Mouse (Mus musculus): ENCODE results near the gene Patz1.

Patz1 gene

DNA sequence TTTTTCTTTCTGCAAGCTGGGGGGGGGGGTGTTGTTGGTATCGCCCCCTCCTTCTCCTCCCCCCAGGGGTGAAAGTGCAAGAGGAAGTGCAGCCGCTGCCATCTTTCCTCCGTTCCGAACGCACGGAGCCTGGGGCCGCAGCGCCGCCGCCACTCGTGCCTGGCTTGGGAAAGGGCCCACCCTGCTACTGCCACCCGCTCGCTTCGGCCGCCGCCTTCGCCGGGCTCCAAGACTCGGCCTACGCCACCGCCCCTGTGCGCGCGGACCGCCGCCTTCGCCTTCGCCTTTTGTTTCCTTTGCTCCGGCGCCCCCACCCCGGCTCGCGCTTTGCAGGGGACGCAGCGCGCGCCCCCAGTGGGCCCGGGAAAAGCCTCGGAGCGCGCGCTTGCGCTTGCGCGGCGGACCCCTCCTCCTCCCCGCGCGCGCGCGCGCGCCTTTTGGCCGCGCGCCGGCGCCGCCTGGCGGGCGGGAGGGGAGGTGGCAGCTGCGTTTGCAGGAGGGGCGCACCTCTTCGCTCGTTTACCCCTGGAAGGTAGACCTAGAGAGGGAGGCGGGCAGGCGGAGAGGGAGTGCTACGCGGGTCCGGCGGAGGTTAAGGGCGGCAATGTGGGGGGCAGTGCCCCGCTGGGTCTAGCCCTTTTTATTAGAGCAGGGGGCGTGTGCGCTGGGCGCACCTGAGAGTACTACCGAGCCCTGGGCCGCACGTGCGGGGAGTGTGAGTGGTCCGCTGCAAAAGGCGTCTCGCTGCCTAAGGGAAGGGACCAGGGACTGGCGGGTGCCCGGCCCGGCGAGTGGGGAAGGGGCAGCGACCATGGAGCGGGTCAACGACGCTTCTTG lies 1.3 kb downstream of the Patz1 start:
- Histone ChIP-seq H3K36me3 (ENCODE audit: insufficient read depth, low read length) (peaks cover 36% of the 10 kb centered on the region), H3K4me3 (replicated peaks; ENCODE audit: low read length) (peak overlapping the region; percentile 94), H3K4me1 (replicated peaks; ENCODE audit: low read depth, low read length) (peaks cover 39% of the 10 kb centered on the region), H3K27me3 (ENCODE audit: insufficient read depth, low read length) (no peaks in the 10 kb centered on the region), H3K9me3 (ENCODE audit: low read length) (no peaks in the 10 kb centered on the region)
- TF ChIP-seq POU5F1 (IDR thresholded peaks at IDR 0.05; ENCODE audit: borderline replicate concordance, low read length) = no peak
- TF ChIP-seq CTCF (conservative IDR thresholded peaks at IDR 0.05; ENCODE audit: low read length) = no peak; the same call in 1 of the 2 replicates
- no peak for TF ChIP-seq NANOG (IDR thresholded peaks at IDR 0.05; ENCODE audit: borderline replicate concordance, low read length)

- H3K4me3 ChIP-seq (replicated peaks; ENCODE audit: low read length) = peak overlapping the region; percentile 94
- H3K36me3 ChIP-seq (ENCODE audit: insufficient read depth, low read length) = peaks cover 44% of the 10 kb centered on the region
- H3K9me3 ChIP-seq (ENCODE audit: low read length) = no peaks in the 10 kb centered on the region
Observed at GRCm38 (mm10) chr11:3290640-3291310, 2.1 kb downstream of the Patz1 start.

DNA sequence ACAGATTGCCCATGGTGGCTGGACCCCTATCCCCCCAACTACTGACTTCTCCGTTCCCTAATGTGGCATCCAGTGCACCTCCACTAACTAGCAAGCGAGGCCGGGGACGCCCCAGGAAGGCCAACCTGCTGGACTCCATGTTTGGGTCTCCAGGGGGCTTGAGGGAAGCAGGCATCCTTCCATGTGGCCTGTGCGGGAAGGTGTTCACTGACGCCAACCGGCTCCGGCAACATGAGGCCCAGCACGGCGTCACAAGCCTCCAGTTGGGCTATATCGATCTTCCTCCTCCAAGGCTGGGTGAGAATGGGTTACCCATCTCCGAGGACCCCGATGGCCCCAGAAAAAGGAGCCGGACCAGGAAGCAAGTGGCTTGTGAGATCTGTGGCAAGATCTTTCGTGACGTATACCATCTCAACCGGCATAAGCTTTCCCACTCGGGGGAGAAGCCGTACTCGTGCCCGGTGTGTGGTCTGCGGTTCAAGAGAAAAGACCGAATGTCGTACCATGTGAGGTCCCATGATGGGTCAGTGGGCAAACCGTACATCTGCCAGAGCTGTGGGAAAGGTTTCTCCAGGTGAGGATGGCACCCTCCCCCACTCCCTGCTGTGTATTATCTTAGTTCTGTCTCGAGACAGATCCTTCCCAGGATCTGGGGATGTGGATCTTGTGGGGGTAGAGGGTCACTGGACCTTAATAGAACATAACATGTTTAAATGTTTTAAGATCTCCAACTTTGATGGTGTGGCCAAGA lies 2.8 kb downstream of the Patz1 start:
- Histone ChIP-seq H3K4me1 (replicated peaks; ENCODE audit: low read depth, low read length) (peaks cover 54% of the 10 kb centered on the region), H3K27me3 (ENCODE audit: insufficient read depth, low read length) (no peaks in the 10 kb centered on the region), H3K9me3 (ENCODE audit: low read length) (no peaks in the 10 kb centered on the region), H3K36me3 (ENCODE audit: insufficient read depth, low read length) (peaks cover 51% of the 10 kb centered on the region), H3K4me3 (replicated peaks; ENCODE audit: low read length) (peak overlapping the region; percentile 94)
- TF ChIP-seq POU5F1 (IDR thresholded peaks at IDR 0.05; ENCODE audit: borderline replicate concordance, low read length) (no peak), NANOG (IDR thresholded peaks at IDR 0.05; ENCODE audit: borderline replicate concordance, low read length) (no peak), CTCF (conservative IDR thresholded peaks at IDR 0.05; ENCODE audit: low read length) (no peak)

More at GRCm38 (mm10) chr11:3290640-3291310, 2.1 kb downstream of the Patz1 start:
- TF ChIP-seq CTCF (conservative IDR thresholded peaks at IDR 0.05; ENCODE audit: low read length) = no peak
- no peak for TF ChIP-seq POU5F1 (IDR thresholded peaks at IDR 0.05; ENCODE audit: borderline replicate concordance, low read length)
- TF ChIP-seq NANOG (IDR thresholded peaks at IDR 0.05; ENCODE audit: borderline replicate concordance, low read length) = no peak
- Histone ChIP-seq H3K27me3 (ENCODE audit: insufficient read depth, low read length) (no peaks in the 10 kb centered on the region), H3K4me1 (replicated peaks; ENCODE audit: low read depth, low read length) (peaks cover 47% of the 10 kb centered on the region)

DNA sequence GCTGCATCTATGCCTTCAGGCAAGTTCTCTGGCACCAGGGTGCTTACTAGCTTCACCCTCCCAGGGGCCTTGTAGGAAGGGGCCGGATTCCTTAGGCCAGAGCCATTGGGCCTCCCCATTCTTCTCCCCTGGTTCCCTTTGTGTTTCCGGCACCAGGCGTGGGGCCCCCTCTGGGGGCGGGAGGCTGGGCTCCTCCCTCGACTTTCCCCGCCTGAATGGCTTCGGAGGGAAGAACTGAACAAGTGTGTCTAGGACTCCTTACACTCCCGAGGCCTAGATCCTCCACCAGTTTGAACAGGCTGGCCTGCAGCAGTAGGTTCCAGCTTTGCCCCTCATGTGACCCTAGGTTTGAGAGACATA lies 3.4 kb downstream of the Patz1 start:
- H3K4me1 ChIP-seq (replicated peaks; ENCODE audit: low read depth, low read length) = peaks cover 55% of the 10 kb centered on the region
- peaks cover 57% of the 10 kb centered on the region for H3K36me3 ChIP-seq (ENCODE audit: insufficient read depth, low read length)
- no peak for TF ChIP-seq CTCF (conservative IDR thresholded peaks at IDR 0.05; ENCODE audit: low read length)
- no peak for TF ChIP-seq NANOG (IDR thresholded peaks at IDR 0.05; ENCODE audit: borderline replicate concordance, low read length)
- no peak for TF ChIP-seq POU5F1 (IDR thresholded peaks at IDR 0.05; ENCODE audit: borderline replicate concordance, low read length)
- no peaks in the 10 kb centered on the region for H3K27me3 ChIP-seq (ENCODE audit: insufficient read depth, low read length)
- H3K9me3 ChIP-seq (ENCODE audit: low read length) = no peaks in the 10 kb centered on the region
- H3K4me3 ChIP-seq (replicated peaks; ENCODE audit: low read length) = peak overlapping the region; percentile 94

- Histone ChIP-seq H3K4me3 (replicated peaks; ENCODE audit: low read length) (peak overlapping the region; percentile 94), H3K36me3 (ENCODE audit: insufficient read depth, low read length) (peaks cover 64% of the 10 kb centered on the region), H3K4me1 (replicated peaks; ENCODE audit: low read depth, low read length) (peaks cover 55% of the 10 kb centered on the region), H3K27me3 (ENCODE audit: insufficient read depth, low read length) (no peaks in the 10 kb centered on the region), H3K9me3 (ENCODE audit: low read length) (no peaks in the 10 kb centered on the region)
- TF ChIP-seq NANOG (IDR thresholded peaks at IDR 0.05; ENCODE audit: borderline replicate concordance, low read length) = no peak
- no peak for TF ChIP-seq CTCF (conservative IDR thresholded peaks at IDR 0.05; ENCODE audit: low read length)
- TF ChIP-seq POU5F1 (IDR thresholded peaks at IDR 0.05; ENCODE audit: borderline replicate concordance, low read length) = no peak
Observed at GRCm38 (mm10) chr11:3292711-3293249, 4.1 kb downstream of the Patz1 start.

- H3K36me3 ChIP-seq (ENCODE audit: insufficient read depth, low read length) = peaks cover 70% of the 10 kb centered on the region
- no peaks in the 10 kb centered on the region for H3K9me3 ChIP-seq (ENCODE audit: low read length)
- H3K27me3 ChIP-seq (ENCODE audit: insufficient read depth, low read length) = no peaks in the 10 kb centered on the region
- H3K4me3 ChIP-seq (replicated peaks; ENCODE audit: low read length) = peak overlapping the region; percentile 94
- peaks cover 55% of the 10 kb centered on the region for H3K4me1 ChIP-seq (replicated peaks; ENCODE audit: low read depth, low read length)
- no peak for TF ChIP-seq POU5F1 (IDR thresholded peaks at IDR 0.05; ENCODE audit: borderline replicate concordance, low read length)
- TF ChIP-seq NANOG (IDR thresholded peaks at IDR 0.05; ENCODE audit: borderline replicate concordance, low read length) = no peak
- TF ChIP-seq CTCF (conservative IDR thresholded peaks at IDR 0.05; ENCODE audit: low read length) = no peak
Observed at GRCm38 (mm10) chr11:3293361-3293760, 4.7 kb downstream of the Patz1 start.

DNA sequence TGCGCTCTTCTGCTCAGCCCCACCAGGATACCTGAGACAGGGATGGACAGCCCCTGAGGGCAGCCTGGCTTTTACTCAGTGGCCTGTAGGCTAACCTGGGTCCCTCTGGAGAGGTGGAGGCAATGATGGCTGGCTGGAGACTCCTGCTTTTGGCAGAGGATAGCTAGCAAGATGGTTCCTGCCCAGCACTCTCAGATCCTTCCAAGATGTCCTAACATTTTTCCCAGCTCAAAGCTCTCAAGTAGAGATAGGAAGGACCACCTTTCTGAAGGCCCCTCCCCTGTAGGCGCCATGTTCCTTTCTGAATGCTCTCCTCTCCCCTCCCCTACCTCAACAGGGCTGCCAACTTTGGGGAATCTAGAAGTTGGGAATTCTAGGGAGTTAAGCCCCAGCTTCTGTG lies 6.0 kb downstream of the Patz1 start:
- Histone ChIP-seq H3K36me3 (ENCODE audit: insufficient read depth, low read length) (peaks cover 83% of the 10 kb centered on the region), H3K4me1 (replicated peaks; ENCODE audit: low read depth, low read length) (peaks cover 67% of the 10 kb centered on the region), H3K27me3 (ENCODE audit: insufficient read depth, low read length) (no peaks in the 10 kb centered on the region), H3K9me3 (ENCODE audit: low read length) (no peaks in the 10 kb centered on the region), H3K4me3 (replicated peaks; ENCODE audit: low read length) (peak overlapping the region; percentile 94)
- TF ChIP-seq POU5F1 (IDR thresholded peaks at IDR 0.05; ENCODE audit: borderline replicate concordance, low read length) = no peak
- no peak for TF ChIP-seq NANOG (IDR thresholded peaks at IDR 0.05; ENCODE audit: borderline replicate concordance, low read length)
- TF ChIP-seq CTCF (conservative IDR thresholded peaks at IDR 0.05; ENCODE audit: low read length) = no peak

GRCm38 (mm10) chr11:3296056-3296455 lies 7.4 kb downstream of the Patz1 start:
- no peak for TF ChIP-seq CTCF (conservative IDR thresholded peaks at IDR 0.05; ENCODE audit: low read length)
- no peak for TF ChIP-seq NANOG (IDR thresholded peaks at IDR 0.05; ENCODE audit: borderline replicate concordance, low read length)
- TF ChIP-seq POU5F1 (IDR thresholded peaks at IDR 0.05; ENCODE audit: borderline replicate concordance, low read length) = no peak
- Histone ChIP-seq H3K27me3 (ENCODE audit: insufficient read depth, low read length) (no peaks in the 10 kb centered on the region), H3K9me3 (ENCODE audit: low read length) (no peaks in the 10 kb centered on the region), H3K4me3 (replicated peaks; ENCODE audit: low read length) (peak overlapping the region; percentile 94), H3K4me1 (replicated peaks; ENCODE audit: low read depth, low read length) (peaks cover 81% of the 10 kb centered on the region), H3K36me3 (ENCODE audit: insufficient read depth, low read length) (peaks cover 94% of the 10 kb centered on the region)
